Mouse (Mus musculus) forebrain, embryonic 16.5 days (tissue): Measurements from ENCODE around the gene Olfr215. TPM values are rescaled to one million over a fixed set of nuclear protein-coding genes. Genes with fewer than 3 reads are reported as not detected.

ENCODE experiments used
- polyA plus RNA-seq: library from polyadenylated mRNA; unstranded; fragments of >200 nt; fragmentation: Nextera tagmentation; extraction: Ambion mirVana; gene quantifications from 2 replicates; pipeline ENCODE4 v1.2.1, GENCODE M21; 2015

Olfr215 gene
- polyA plus RNA-seq, 1 experiment from 2014 or later: not detected

Other genes starting within 250 kb of the Olfr215 start
- gene March8, start 246.2 kb downstream of the Olfr215 start, polyA plus RNA-seq: 52.8 and 57.0 TPM in 2 replicates
- gene Alox5, start 123.0 kb downstream of the Olfr215 start, polyA plus RNA-seq: 0.37 and 0.52 TPM in 2 replicates
- gene Olfr211, start 95.1 kb downstream of the Olfr215 start, polyA plus RNA-seq: not detected in 2 replicates
- not detected in 2 replicates for gene Olfr212, start 77.7 kb downstream of the Olfr215 start, polyA plus RNA-seq
- not detected in 2 replicates for gene Olfr213, start 45.7 kb downstream of the Olfr215 start, polyA plus RNA-seq
- 0.24 and 0.52 TPM in 2 replicates for gene Gm5580, start 33.1 kb downstream of the Olfr215 start, polyA plus RNA-seq
- gene Olfr214, start 30.0 kb downstream of the Olfr215 start, polyA plus RNA-seq: not detected in 2 replicates
- 202 and 234 TPM in 2 replicates for gene Zfp422, start 44.8 kb upstream of the Olfr215 start, polyA plus RNA-seq
- 7.0 and 9.9 TPM in 2 replicates for gene Depp1, start 66.4 kb upstream of the Olfr215 start, polyA plus RNA-seq
- gene Rassf4, start 89.8 kb upstream of the Olfr215 start, polyA plus RNA-seq: 7.9 and 8.5 TPM in 2 replicates
- 0.81 and 1.4 TPM in 2 replicates for gene Tmem72, start 132.7 kb upstream of the Olfr215 start, polyA plus RNA-seq